Mouse (Mus musculus): ENCODE data around the gene Eif4enif1. TPM values are rescaled to one million over a fixed set of nuclear protein-coding genes. Genes with fewer than 3 reads are reported as not detected.

The Eif4enif1 gene
- polyA plus RNA-seq, 1 experiment: 28.9 TPM

- no peaks in the 10 kb centered on the region for H3K36me3 ChIP-seq (ENCODE audit: control insufficient read depth, insufficient read depth)
- TF ChIP-seq USF1 (IDR thresholded peaks at IDR 0.05; ENCODE audit: low read depth) (no peak), MYOD1 (IDR thresholded peaks at IDR 0.05; ENCODE audit: control insufficient read depth, insufficient read length, low read depth) (no peak), MYOG (IDR thresholded peaks at IDR 0.05; ENCODE audit: control insufficient read depth, extremely low read depth, insufficient read length) (no peak), CTCF (IDR thresholded peaks at IDR 0.05; ENCODE audit: control insufficient read depth, insufficient read depth, insufficient read length) (no peak), FOSL1 (IDR thresholded peaks at IDR 0.05; ENCODE audit: insufficient read depth, low read length, poor library complexity, severe bottlenecking) (no peak), CEBPB (IDR thresholded peaks at IDR 0.05; ENCODE audit: low read depth) (no peak), MAX (IDR thresholded peaks at IDR 0.05) (no peak)
- no peak overlapping the region for H3K4me3 ChIP-seq (ENCODE audit: insufficient read depth, poor library complexity, severe bottlenecking)
- H3K79me3 ChIP-seq (ENCODE audit: low read depth): no peaks in the 10 kb centered on the region
- H3K27me3 ChIP-seq (ENCODE audit: control insufficient read depth, insufficient read depth, insufficient read length): no peaks in the 10 kb centered on the region
- no peaks in the 10 kb centered on the region for H3K79me2 ChIP-seq (ENCODE audit: control insufficient read depth, insufficient read depth)
- no peak overlapping the region for H3ac ChIP-seq (ENCODE audit: control insufficient read depth, insufficient read length, low read depth)
Measured at GRCm38 (mm10) chr11:3278351-3278750, 76.2 kb downstream of the Eif4enif1 start.

GRCm38 (mm10) chr11:3279729-3280128 is 77.5 kb downstream of the Eif4enif1 start:
- TF ChIP-seq CEBPB (IDR thresholded peaks at IDR 0.05; ENCODE audit: low read depth) (no peak), MYOG (IDR thresholded peaks at IDR 0.05; ENCODE audit: control insufficient read depth, extremely low read depth, insufficient read length) (no peak), MAX (IDR thresholded peaks at IDR 0.05) (no peak)
- Histone ChIP-seq H3K27me3 (ENCODE audit: control insufficient read depth, insufficient read depth, insufficient read length) (no peaks in the 10 kb centered on the region), H3K79me2 (ENCODE audit: control insufficient read depth, insufficient read depth) (no peaks in the 10 kb centered on the region), H3K79me3 (ENCODE audit: low read depth) (no peaks in the 10 kb centered on the region), H3K4me3 (ENCODE audit: insufficient read depth, poor library complexity, severe bottlenecking) (no peak overlapping the region), H3ac (ENCODE audit: control insufficient read depth, insufficient read length, low read depth) (no peak overlapping the region), H3K36me3 (ENCODE audit: control insufficient read depth, insufficient read depth) (no peaks in the 10 kb centered on the region)

DNA sequence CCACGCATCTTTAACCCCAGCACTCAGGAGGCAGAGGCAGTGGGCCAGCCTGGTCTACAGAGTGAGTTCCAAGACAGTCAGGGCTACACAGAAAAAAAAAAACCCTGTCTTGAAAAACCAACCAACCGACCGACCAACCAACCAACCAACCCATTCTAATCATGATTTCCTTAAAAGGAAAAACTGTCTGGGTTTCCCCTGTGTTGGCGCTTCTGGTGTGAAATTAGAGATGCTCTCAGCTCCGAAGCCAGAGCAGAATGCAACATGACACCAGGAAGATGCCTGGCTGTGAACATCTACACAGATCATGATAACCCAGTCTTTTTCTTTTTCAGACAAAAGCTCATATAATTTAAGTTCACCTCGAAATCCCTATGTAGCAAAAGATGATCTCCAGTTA is 80.7 kb downstream of the Eif4enif1 start:
- Histone ChIP-seq H3K79me3 (ENCODE audit: low read depth) (no peaks in the 10 kb centered on the region), H3K27me3 (ENCODE audit: control insufficient read depth, insufficient read depth, insufficient read length) (no peaks in the 10 kb centered on the region), H3K36me3 (ENCODE audit: control insufficient read depth, insufficient read depth) (no peaks in the 10 kb centered on the region), H3ac (ENCODE audit: control insufficient read depth, insufficient read length, low read depth) (no peak overlapping the region), H3K79me2 (ENCODE audit: control insufficient read depth, insufficient read depth) (no peaks in the 10 kb centered on the region), H3K4me3 (ENCODE audit: insufficient read depth, poor library complexity, severe bottlenecking) (no peak overlapping the region)
- no peak for TF ChIP-seq MAX (IDR thresholded peaks at IDR 0.05)
- TF ChIP-seq FOSL1 (IDR thresholded peaks at IDR 0.05; ENCODE audit: insufficient read depth, low read length, poor library complexity, severe bottlenecking): no peak
- no peak for TF ChIP-seq CTCF (IDR thresholded peaks at IDR 0.05; ENCODE audit: control insufficient read depth, insufficient read depth, insufficient read length)
- TF ChIP-seq CEBPB (IDR thresholded peaks at IDR 0.05; ENCODE audit: low read depth): no peak
- no peak for TF ChIP-seq MYOD1 (IDR thresholded peaks at IDR 0.05; ENCODE audit: control insufficient read depth, insufficient read length, low read depth)
- TF ChIP-seq USF1 (IDR thresholded peaks at IDR 0.05; ENCODE audit: low read depth): no peak
- no peak for TF ChIP-seq MYOG (IDR thresholded peaks at IDR 0.05; ENCODE audit: control insufficient read depth, extremely low read depth, insufficient read length)

DNA sequence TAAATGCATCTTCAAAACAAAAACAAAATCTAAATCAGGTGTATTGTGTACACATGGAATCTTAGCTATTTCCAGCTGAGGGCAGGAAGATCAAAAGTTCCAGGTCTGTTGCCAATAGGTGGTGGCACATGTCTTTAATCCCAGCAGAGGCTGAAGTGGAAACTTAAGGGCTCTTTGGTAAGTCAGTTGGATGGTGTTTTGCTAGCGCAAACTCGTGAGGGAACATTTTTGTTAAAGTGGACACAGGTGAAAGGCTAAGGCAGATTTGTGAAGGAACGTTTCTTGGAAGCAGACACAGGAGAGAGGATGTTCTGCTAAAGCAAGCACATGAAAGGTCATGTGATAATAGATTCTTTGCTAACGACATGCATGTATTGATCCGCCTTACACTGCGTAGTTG is 81.5 kb downstream of the Eif4enif1 start:
- no peaks in the 10 kb centered on the region for H3K27me3 ChIP-seq (ENCODE audit: control insufficient read depth, insufficient read depth, insufficient read length)
- no peaks in the 10 kb centered on the region for H3K79me2 ChIP-seq (ENCODE audit: control insufficient read depth, insufficient read depth)
- H3K36me3 ChIP-seq (ENCODE audit: control insufficient read depth, insufficient read depth): no peaks in the 10 kb centered on the region
- no peaks in the 10 kb centered on the region for H3K79me3 ChIP-seq (ENCODE audit: low read depth)
- no peak overlapping the region for H3ac ChIP-seq (ENCODE audit: control insufficient read depth, insufficient read length, low read depth)
- no peak overlapping the region for H3K4me3 ChIP-seq (ENCODE audit: insufficient read depth, poor library complexity, severe bottlenecking)
- no peak for TF ChIP-seq FOSL1 (IDR thresholded peaks at IDR 0.05; ENCODE audit: insufficient read depth, low read length, poor library complexity, severe bottlenecking)
- no peak for TF ChIP-seq MAX (IDR thresholded peaks at IDR 0.05)
- TF ChIP-seq MYOD1 (IDR thresholded peaks at IDR 0.05; ENCODE audit: control insufficient read depth, insufficient read length, low read depth): no peak
- TF ChIP-seq MYOG (IDR thresholded peaks at IDR 0.05; ENCODE audit: control insufficient read depth, extremely low read depth, insufficient read length): no peak
- no peak for TF ChIP-seq USF1 (IDR thresholded peaks at IDR 0.05; ENCODE audit: low read depth)
- TF ChIP-seq CEBPB (IDR thresholded peaks at IDR 0.05; ENCODE audit: low read depth): no peak
- TF ChIP-seq CTCF (IDR thresholded peaks at IDR 0.05; ENCODE audit: control insufficient read depth, insufficient read depth, insufficient read length): no peak

GRCm38 (mm10) chr11:3285940-3286339 is 83.7 kb downstream of the Eif4enif1 start:
- H3ac ChIP-seq (ENCODE audit: control insufficient read depth, insufficient read length, low read depth): no peak overlapping the region
- H3K79me2 ChIP-seq (ENCODE audit: control insufficient read depth, insufficient read depth): peaks cover 10% of the 10 kb centered on the region
- no peak overlapping the region for H3K4me3 ChIP-seq (ENCODE audit: insufficient read depth, poor library complexity, severe bottlenecking)
- TF ChIP-seq MYOG (IDR thresholded peaks at IDR 0.05; ENCODE audit: control insufficient read depth, extremely low read depth, insufficient read length) (no peak), USF1 (IDR thresholded peaks at IDR 0.05; ENCODE audit: low read depth) (no peak), MAX (IDR thresholded peaks at IDR 0.05) (no peak), CTCF (IDR thresholded peaks at IDR 0.05; ENCODE audit: control insufficient read depth, insufficient read depth, insufficient read length) (no peak), CEBPB (IDR thresholded peaks at IDR 0.05; ENCODE audit: low read depth) (no peak), MYOD1 (IDR thresholded peaks at IDR 0.05; ENCODE audit: control insufficient read depth, insufficient read length, low read depth) (no peak), FOSL1 (IDR thresholded peaks at IDR 0.05; ENCODE audit: insufficient read depth, low read length, poor library complexity, severe bottlenecking) (no peak)
- H3K36me3 ChIP-seq (ENCODE audit: control insufficient read depth, insufficient read depth): peaks cover 3% of the 10 kb centered on the region
- no peaks in the 10 kb centered on the region for H3K27me3 ChIP-seq (ENCODE audit: control insufficient read depth, insufficient read depth, insufficient read length)
- peaks cover 8% of the 10 kb centered on the region for H3K79me3 ChIP-seq (ENCODE audit: low read depth)

DNA sequence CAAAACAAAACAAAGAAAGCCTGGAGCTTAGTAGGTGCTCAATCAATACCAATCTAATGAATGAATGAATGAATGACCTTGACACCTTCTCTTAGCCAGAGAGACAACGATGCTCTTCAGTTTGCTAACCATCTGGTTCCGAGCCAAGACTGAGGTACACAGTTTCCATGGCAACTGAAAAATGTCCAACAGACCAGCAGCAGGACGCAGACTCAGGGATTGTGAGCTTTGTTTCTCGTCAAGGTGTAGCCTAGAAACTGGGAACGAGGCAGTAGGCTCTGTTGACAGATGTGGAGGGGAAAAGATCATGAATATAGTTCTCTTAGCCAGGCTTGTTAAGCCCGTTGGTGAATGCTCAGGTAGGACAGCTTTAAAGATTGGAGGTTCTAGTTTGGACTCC is 84.9 kb downstream of the Eif4enif1 start:
- peaks cover 9% of the 10 kb centered on the region for H3K36me3 ChIP-seq (ENCODE audit: control insufficient read depth, insufficient read depth)
- H3K27me3 ChIP-seq (ENCODE audit: control insufficient read depth, insufficient read depth, insufficient read length): no peaks in the 10 kb centered on the region
- peaks cover 22% of the 10 kb centered on the region for H3K79me2 ChIP-seq (ENCODE audit: control insufficient read depth, insufficient read depth)
- H3K4me3 ChIP-seq (ENCODE audit: insufficient read depth, poor library complexity, severe bottlenecking): no peak overlapping the region
- peaks cover 20% of the 10 kb centered on the region for H3K79me3 ChIP-seq (ENCODE audit: low read depth)
- TF ChIP-seq CEBPB (IDR thresholded peaks at IDR 0.05; ENCODE audit: low read depth) (no peak), CTCF (IDR thresholded peaks at IDR 0.05; ENCODE audit: control insufficient read depth, insufficient read depth, insufficient read length) (no peak), USF1 (IDR thresholded peaks at IDR 0.05; ENCODE audit: low read depth) (no peak), MAX (IDR thresholded peaks at IDR 0.05) (no peak), MYOG (IDR thresholded peaks at IDR 0.05; ENCODE audit: control insufficient read depth, extremely low read depth, insufficient read length) (no peak), MYOD1 (IDR thresholded peaks at IDR 0.05; ENCODE audit: control insufficient read depth, insufficient read length, low read depth) (no peak), FOSL1 (IDR thresholded peaks at IDR 0.05; ENCODE audit: insufficient read depth, low read length, poor library complexity, severe bottlenecking) (no peak)
- no peak overlapping the region for H3ac ChIP-seq (ENCODE audit: control insufficient read depth, insufficient read length, low read depth)
